Mouse (Mus musculus) urinary bladder, adult 2 months (tissue): ENCODE measurements around the gene Gpank1. TPM values are rescaled to one million over a fixed set of nuclear protein-coding genes. Genes with fewer than 3 reads are reported as not detected.

Experiments used
- DNase-seq: peaks from one replicate; pipeline ENCODE4 v3.0.0; 2022; ENCODE audit warnings: low spot score
- polyA plus RNA-seq: library from polyadenylated mRNA; depleted of rRNA; stranded (reverse); fragments of >200 nt; gene quantifications from 2 replicates; pipeline ENCODE4 v1.2.3, GENCODE M21; 2012; rRNA removed

Gene Gpank1
- 16.2 and 19.3 TPM in 2 replicates for polyA plus RNA-seq

- peak; percentile 88 for DNase-seq
Observed at GRCm38 (mm10) chr17:35121143-35121799, at the start of gene Gpank1. Gpank1 (plus strand) TSS chr17:35121455.

- no peak for DNase-seq
Observed at GRCm38 (mm10) chr17:35074097-35074496, 47.2 kb upstream of the Gpank1 start.

GRCm38 (mm10) chr17:35076507-35077176, 44.6 kb upstream of the Gpank1 start, which contains the start of gene Ly6g6e:
Ly6g6e (plus strand) TSS chr17:35076902.
- DNase-seq = no peak

DNA sequence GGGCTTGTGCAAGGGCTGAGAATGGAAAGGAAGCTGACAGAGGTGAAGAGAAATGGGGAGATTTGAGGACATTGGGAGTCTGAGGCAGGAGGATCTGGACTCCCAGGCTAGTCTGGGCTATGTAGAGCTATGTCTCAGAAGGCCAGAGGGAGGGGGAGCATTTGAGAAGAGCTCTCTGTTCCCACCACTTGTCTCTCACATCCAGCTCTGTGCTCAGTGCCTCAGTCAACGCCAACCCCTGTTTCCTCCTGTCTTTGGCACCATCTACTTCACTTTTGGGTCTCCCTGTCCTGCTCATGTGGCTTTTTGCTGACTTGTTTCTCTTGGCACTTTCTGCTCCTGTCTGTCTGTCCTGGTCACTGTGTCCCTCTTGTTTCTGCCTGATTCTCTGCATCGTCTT, 44.0 kb upstream of the Gpank1 start:
- no peak for DNase-seq

- DNase-seq = peak; percentile 45
Observed at GRCm38 (mm10) chr17:35077786-35078233, 43.4 kb upstream of the Gpank1 start, which contains the start of gene Ly6g6d. Ly6g6d (minus strand) TSS chr17:35078065.

GRCm38 (mm10) chr17:35079778-35080177, 41.5 kb upstream of the Gpank1 start:
- DNase-seq = no peak

GRCm38 (mm10) chr17:35080248-35080647, 41.0 kb upstream of the Gpank1 start:
- DNase-seq = no peak

- DNase-seq = no peak
Observed at GRCm38 (mm10) chr17:35080710-35081109, 40.5 kb upstream of the Gpank1 start.

- no peak for DNase-seq
Observed at GRCm38 (mm10) chr17:35082841-35083576, 38.2 kb upstream of the Gpank1 start.

DNA sequence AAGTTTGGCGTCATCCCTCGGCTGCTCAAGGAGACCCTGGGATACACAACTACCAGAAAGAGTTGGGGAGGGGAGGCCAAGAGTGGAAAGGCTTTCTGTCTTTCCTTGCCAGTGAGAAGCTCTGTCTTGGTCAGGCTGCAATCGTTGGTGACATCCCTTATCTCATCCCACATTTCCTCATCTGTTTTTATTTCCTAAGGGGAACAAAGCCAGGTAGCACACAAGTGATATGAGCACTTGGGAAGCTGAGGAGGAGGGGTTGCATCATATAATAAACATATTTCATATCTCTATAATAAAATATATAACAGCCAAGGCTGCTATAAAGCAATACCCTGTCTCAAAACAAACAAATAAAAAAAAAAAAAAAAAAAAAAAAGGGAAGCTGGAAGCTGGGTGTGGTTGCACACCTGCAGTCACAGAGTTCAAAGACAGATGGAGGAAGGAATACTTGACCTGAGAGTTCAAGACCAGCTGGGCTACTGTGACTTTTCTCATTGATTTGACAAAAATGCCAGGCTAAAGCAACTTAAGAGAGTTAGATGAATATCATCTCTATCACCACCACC, 37.2 kb upstream of the Gpank1 start:
- DNase-seq = no peak

GRCm38 (mm10) chr17:35085208-35085865, 35.9 kb upstream of the Gpank1 start, which contains the start of gene Ly6g6f:
Ly6g6f (minus strand) TSS chr17:35085610.
- DNase-seq = no peak

DNA sequence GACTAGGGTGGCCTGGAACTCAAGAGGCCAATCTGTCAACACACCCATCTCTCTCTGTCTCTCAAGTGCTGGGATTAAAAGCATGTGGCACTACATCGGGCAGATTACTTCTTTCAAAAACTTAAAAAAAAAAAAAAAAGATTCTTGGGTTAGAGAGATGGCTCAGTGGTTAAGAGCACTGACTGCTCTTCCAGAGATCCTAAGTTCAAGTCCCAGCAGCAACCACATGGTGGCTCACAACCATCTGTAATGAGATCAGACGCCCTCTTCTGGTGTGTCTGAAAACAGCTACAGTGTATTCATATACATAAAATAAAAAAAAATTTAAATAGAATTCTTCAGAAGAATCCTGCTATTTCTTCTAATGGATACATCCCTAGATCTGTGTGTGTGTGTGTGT, 33.1 kb upstream of the Gpank1 start:
- no peak for DNase-seq

- DNase-seq = peak; percentile 91
Observed at GRCm38 (mm10) chr17:35088825-35089644, 32.2 kb upstream of the Gpank1 start, which contains the start of gene Abhd16a. Abhd16a (plus strand) TSS chr17:35089263.

GRCm38 (mm10) chr17:35090166-35090932, 30.9 kb upstream of the Gpank1 start:
- no peak for DNase-seq

DNA sequence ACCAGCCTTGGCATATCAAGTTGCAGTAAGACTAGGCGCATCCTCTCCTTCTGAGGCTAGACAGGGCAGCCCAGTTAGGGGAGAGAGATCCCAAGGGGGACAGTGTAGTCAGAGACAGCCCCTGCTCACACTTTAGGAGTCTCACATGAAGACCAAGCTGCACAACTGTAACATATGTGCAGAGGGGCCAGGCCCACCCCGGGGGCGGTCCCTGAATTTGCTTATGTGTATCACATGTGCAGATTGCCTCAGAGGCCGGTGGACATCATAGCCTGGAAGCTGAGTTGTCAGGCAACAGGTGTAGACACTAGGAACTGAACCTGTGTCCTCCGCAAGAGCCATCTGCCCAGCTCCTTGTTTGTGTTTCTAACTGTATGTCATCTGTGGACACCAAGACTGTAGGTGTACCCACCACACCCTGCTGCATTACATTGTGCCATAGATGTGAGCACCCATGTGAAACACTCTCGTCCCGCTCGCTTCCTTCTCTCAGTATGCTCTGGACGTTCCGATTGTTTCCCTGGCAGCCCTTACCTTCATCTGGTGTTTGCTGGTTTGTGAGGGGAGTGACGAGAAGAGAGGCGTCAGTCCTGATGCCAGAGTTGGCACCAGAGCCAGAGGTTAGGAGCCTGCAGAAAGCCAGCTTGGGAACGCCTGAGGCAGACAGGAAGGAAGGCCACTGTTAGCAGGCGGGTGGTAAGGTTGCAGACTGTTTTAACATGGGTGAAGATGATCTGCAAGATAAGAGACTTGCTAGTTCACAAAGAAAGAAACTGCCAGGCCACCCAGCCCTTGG, 28.7 kb upstream of the Gpank1 start:
- no peak for DNase-seq

DNA sequence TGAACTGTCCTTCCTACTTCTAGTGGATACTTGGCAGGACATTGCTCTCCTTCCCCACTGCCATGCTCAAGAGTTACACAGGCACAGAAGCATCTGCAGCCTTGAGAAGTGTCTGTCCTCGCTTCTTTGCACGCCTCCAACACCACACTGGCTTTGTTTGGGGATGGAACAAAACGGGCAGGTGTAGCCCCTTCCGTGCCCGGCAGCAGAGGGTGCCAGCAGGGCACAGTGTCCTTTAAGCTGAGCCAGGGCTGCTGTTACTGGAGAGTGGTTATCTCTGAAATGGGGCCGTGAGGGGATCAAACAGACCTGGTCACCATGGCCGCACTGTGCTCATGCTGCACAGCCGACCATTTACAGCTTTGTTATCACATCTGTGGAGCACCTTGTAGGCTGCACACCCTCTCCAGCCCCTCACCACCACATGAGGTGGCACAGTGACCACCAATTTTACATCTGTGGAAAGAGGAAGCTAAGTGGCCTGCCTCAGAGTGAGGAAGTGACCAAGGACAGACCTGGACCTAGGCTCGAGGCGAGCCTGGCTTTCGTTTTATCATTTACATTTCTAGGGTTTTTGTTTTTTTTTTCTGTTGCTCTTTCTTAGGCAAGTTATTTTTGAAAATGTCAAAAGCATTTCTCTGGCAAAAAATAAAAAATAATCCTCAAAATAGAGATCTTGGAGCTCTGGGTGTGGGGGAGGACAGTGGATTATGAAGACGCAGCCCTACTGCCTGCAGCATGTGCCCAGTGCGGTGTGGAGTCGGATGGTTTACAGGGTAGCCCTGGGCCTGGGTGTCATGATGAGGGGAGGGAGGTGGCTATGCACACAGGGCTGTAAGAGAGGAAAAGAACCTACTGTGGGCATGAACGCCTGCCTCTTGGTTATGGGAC, 26.5 kb upstream of the Gpank1 start:
- DNase-seq = no peak

- DNase-seq = no peak
Observed at GRCm38 (mm10) chr17:35096597-35096996, 24.7 kb upstream of the Gpank1 start.

- DNase-seq = no peak
Observed at GRCm38 (mm10) chr17:35097164-35097655, 24.0 kb upstream of the Gpank1 start.
